Mouse (Mus musculus): Measurements from ENCODE around the gene Maz. TPM values are rescaled to one million over a fixed set of nuclear protein-coding genes. Genes with fewer than 3 reads are reported as not detected.

Maz gene
- polyA plus RNA-seq, 1 experiment, result 161 TPM

GRCm38 (mm10) chr7:127021563-127022527, 5.0 kb downstream of the Maz start:
- no peak overlapping the region for H3K4me3 ChIP-seq (ENCODE audit: insufficient read depth, low read length)
- TF ChIP-seq POLR2A (IDR thresholded peaks at IDR 0.05; ENCODE audit: borderline replicate concordance, low read depth, low read length) (no peak), CTCF (IDR thresholded peaks at IDR 0.05; ENCODE audit: low read depth, low read length) (no peak)
- no peak overlapping the region for H3K27ac ChIP-seq (ENCODE audit: insufficient read depth, low read depth, low read length)
- H3K4me1 ChIP-seq (ENCODE audit: control insufficient read depth, insufficient read depth, low read length), result peaks cover 21% of the 10 kb centered on the region

GRCm38 (mm10) chr7:127020901-127021562, 5.8 kb downstream of the Maz start, which contains the start of the genes Gm42742 and Prrt2:
TSS of gene Gm42742 (minus strand) at chr7:127021097.
TSS of gene Prrt2 (minus strand) at chr7:127021211.
- TF ChIP-seq CTCF (IDR thresholded peaks at IDR 0.05; ENCODE audit: low read depth, low read length), result no peak
- no peak for TF ChIP-seq POLR2A (IDR thresholded peaks at IDR 0.05; ENCODE audit: borderline replicate concordance, low read depth, low read length)
- no peak within 1 kb of the TSS for H3K4me3 ChIP-seq (ENCODE audit: insufficient read depth, low read length)
- no peak within 1 kb of the TSS for H3K27ac ChIP-seq (ENCODE audit: insufficient read depth, low read depth, low read length)
- peaks cover 21% of the 10 kb centered on the region for H3K4me1 ChIP-seq (ENCODE audit: control insufficient read depth, insufficient read depth, low read length)

GRCm38 (mm10) chr7:127020491-127020890, 6.3 kb downstream of the Maz start:
- TF ChIP-seq CTCF (IDR thresholded peaks at IDR 0.05; ENCODE audit: low read depth, low read length), result no peak
- no peak for TF ChIP-seq POLR2A (IDR thresholded peaks at IDR 0.05; ENCODE audit: borderline replicate concordance, low read depth, low read length)
- peaks cover 24% of the 10 kb centered on the region for H3K4me1 ChIP-seq (ENCODE audit: control insufficient read depth, insufficient read depth, low read length)
- no peak overlapping the region for H3K4me3 ChIP-seq (ENCODE audit: insufficient read depth, low read length)
- H3K27ac ChIP-seq (ENCODE audit: insufficient read depth, low read depth, low read length), result no peak overlapping the region

- H3K4me1 ChIP-seq (ENCODE audit: control insufficient read depth, insufficient read depth, low read length), result peaks cover 29% of the 10 kb centered on the region
- TF ChIP-seq CTCF (IDR thresholded peaks at IDR 0.05; ENCODE audit: low read depth, low read length) (no peak), POLR2A (IDR thresholded peaks at IDR 0.05; ENCODE audit: borderline replicate concordance, low read depth, low read length) (no peak)
- no peak overlapping the region for H3K27ac ChIP-seq (ENCODE audit: insufficient read depth, low read depth, low read length)
- H3K4me3 ChIP-seq (ENCODE audit: insufficient read depth, low read length), result no peak overlapping the region
Observed at GRCm38 (mm10) chr7:127020031-127020430, 6.8 kb downstream of the Maz start.

GRCm38 (mm10) chr7:127019306-127019960, 7.4 kb downstream of the Maz start:
- Histone ChIP-seq H3K4me3 (ENCODE audit: insufficient read depth, low read length) (no peak overlapping the region), H3K4me1 (ENCODE audit: control insufficient read depth, insufficient read depth, low read length) (peaks cover 30% of the 10 kb centered on the region), H3K27ac (ENCODE audit: insufficient read depth, low read depth, low read length) (no peak overlapping the region)
- TF ChIP-seq CTCF (IDR thresholded peaks at IDR 0.05; ENCODE audit: low read depth, low read length) (no peak), POLR2A (IDR thresholded peaks at IDR 0.05; ENCODE audit: borderline replicate concordance, low read depth, low read length) (no peak)

- Histone ChIP-seq H3K4me3 (ENCODE audit: insufficient read depth, low read length) (no peak overlapping the region), H3K27ac (ENCODE audit: insufficient read depth, low read depth, low read length) (no peak overlapping the region), H3K4me1 (ENCODE audit: control insufficient read depth, insufficient read depth, low read length) (peaks cover 28% of the 10 kb centered on the region)
- TF ChIP-seq CTCF (IDR thresholded peaks at IDR 0.05; ENCODE audit: low read depth, low read length) (no peak), POLR2A (IDR thresholded peaks at IDR 0.05; ENCODE audit: borderline replicate concordance, low read depth, low read length) (no peak)
Observed at GRCm38 (mm10) chr7:127018416-127019305, 8.2 kb downstream of the Maz start.

GRCm38 (mm10) chr7:127017950-127018345, 8.9 kb downstream of the Maz start:
- no peak overlapping the region for H3K4me3 ChIP-seq (ENCODE audit: insufficient read depth, low read length)
- TF ChIP-seq CTCF (IDR thresholded peaks at IDR 0.05; ENCODE audit: low read depth, low read length), result no peak
- TF ChIP-seq POLR2A (IDR thresholded peaks at IDR 0.05; ENCODE audit: borderline replicate concordance, low read depth, low read length), result no peak
- no peak overlapping the region for H3K27ac ChIP-seq (ENCODE audit: insufficient read depth, low read depth, low read length)
- H3K4me1 ChIP-seq (ENCODE audit: control insufficient read depth, insufficient read depth, low read length), result peaks cover 27% of the 10 kb centered on the region

- peak within 1 kb of the TSS; percentile 84 for H3K27ac ChIP-seq (ENCODE audit: insufficient read depth, low read depth, low read length)
- no peak for TF ChIP-seq POLR2A (IDR thresholded peaks at IDR 0.05; ENCODE audit: borderline replicate concordance, low read depth, low read length)
- TF ChIP-seq CTCF (IDR thresholded peaks at IDR 0.05; ENCODE audit: low read depth, low read length), result peak; percentile 99
- H3K4me3 ChIP-seq (ENCODE audit: insufficient read depth, low read length), result peak within 1 kb of the TSS; percentile 74
- peaks cover 27% of the 10 kb centered on the region for H3K4me1 ChIP-seq (ENCODE audit: control insufficient read depth, insufficient read depth, low read length)
Observed at GRCm38 (mm10) chr7:127016971-127017949, 9.6 kb downstream of the Maz start, which contains the start of gene Pagr1a. TSS of gene Pagr1a (minus strand) at chr7:127017352.

Data from bone marrow macrophage, adult 2 months (primary cell).